Mouse (Mus musculus): Measurements from ENCODE around the gene Mbl2.
"Not testable (repeated sequence)": the region's sequence is repeated elsewhere in the genome, so short reads cannot be mapped to it uniquely, and the experiment has no call there.

The Mbl2 gene

GRCm38 (mm10) chr19:30232691-30233090, at the start of gene Mbl2:
Gene Mbl2 (plus strand): TSS chr19:30232942.
- DNase-seq: no peak

DNA sequence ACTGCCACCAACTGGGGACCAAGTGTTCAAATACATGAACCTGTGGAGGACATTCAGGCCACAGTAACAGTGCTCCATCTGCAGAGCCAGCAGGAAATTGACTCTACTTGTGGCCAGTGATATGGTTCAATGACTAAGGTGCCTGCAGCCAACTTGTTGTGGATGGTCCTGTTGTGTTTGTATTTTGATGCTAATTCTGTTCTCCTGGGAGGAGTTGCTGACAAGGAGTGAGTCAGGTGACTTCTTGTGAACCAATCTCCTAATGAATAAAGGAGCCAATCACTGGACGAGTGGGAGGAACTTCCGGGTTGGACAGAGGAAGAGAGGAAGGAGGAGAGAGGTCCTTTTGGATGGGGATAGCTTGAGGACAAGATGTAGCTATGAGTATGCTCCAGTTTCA, 47.2 kb upstream of the Mbl2 start:
- DNase-seq: no peak

- DNase-seq: no peak
Observed at GRCm38 (mm10) chr19:30187232-30187631, 45.5 kb upstream of the Mbl2 start.

DNA sequence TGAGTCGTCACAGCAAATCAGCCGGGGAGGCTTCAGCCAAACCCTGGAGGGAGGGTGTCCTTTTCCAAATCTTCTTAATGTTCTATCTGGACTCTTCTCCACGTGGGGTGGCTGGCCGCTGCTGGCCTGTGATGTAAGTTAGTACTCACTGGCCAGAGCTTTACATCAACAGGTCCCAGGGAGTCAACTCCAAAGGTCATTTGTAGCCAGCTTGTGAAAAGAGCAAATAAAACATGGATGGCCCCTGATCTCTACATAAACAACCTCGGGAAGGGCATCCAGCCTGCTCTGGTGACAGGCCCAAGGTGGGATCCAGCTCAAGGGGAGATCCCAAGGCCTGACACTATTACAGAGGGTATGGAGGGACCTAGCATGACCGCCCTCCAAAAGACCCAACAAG, 37.7 kb upstream of the Mbl2 start:
- no peak for DNase-seq

DNA sequence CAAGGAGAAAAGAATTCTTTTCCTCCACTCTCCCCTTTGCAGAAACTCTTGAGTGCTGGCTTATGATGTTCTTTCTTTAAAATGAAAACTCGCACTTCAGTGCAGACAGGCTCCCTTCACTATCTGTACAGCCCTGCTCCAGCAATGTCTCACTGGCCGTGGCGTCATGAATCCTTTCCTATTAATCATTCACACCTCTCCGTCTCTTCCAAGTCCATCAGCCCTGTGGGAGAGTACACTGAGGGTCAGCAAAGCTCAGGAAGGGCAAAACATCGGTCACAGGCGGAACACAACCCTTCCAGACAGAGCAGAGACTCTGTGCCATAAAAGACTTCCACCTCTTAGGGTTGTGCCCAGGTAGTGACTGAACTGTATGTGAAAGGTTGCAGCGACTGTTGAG, 30.6 kb upstream of the Mbl2 start:
- DNase-seq: no peak

- peak; percentile 68 to 69 for DNase-seq
Observed at GRCm38 (mm10) chr19:30205159-30205816, 27.5 kb upstream of the Mbl2 start.

- no peak for DNase-seq
Observed at GRCm38 (mm10) chr19:30205874-30206273, 26.9 kb upstream of the Mbl2 start.

GRCm38 (mm10) chr19:30206981-30207380, 25.8 kb upstream of the Mbl2 start:
- no peak for DNase-seq

- DNase-seq: not testable (repeated sequence)
Observed at GRCm38 (mm10) chr19:30209006-30209405, 23.7 kb upstream of the Mbl2 start.

- DNase-seq: no peak
Observed at GRCm38 (mm10) chr19:30214026-30214425, 18.7 kb upstream of the Mbl2 start.

DNA sequence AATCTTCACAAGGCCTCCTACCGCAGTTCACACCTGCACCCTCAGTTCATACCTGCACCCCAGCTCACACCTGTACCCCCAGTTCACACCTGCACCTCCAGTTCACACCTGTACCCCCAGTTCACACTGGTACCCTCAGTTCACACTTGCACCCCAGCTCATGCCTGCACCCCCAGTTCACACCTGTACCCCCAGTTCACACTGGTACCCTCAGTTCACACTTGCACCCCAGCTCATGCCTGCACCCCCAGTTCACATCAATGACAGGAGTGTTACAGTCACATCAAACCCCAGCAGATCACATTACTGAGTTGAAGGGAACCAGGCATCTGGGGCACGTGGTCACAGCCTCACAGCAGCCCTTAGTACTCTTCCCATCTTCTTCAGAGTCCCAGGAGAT, 17.0 kb upstream of the Mbl2 start:
- DNase-seq: not testable (repeated sequence)

GRCm38 (mm10) chr19:30216186-30216585, 16.6 kb upstream of the Mbl2 start:
- DNase-seq: no peak

GRCm38 (mm10) chr19:30217335-30217734, 15.4 kb upstream of the Mbl2 start:
- peak; percentile 74 to 79 for DNase-seq

GRCm38 (mm10) chr19:30222593-30222992, 10.1 kb upstream of the Mbl2 start:
- not testable (repeated sequence) for DNase-seq

DNA sequence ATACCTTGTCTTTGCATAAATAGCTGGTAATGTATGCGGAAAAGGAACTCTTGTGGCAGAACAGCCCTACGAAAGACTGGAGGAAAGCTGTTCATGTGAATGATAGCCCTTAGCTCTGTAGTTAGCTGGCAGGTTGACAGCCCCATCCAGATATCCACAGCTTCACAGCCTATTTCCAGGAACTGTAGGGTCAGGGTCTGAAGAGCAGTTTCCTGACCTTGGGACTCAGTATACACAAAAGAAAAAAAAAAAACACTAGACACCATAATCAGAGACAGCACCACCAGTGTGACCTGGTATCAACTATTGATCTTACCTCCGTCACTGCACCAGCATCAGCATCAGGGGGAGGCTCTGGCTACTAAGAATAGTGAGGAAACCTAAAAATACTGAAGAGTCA, 3.3 kb upstream of the Mbl2 start:
- no peak for DNase-seq

DNA sequence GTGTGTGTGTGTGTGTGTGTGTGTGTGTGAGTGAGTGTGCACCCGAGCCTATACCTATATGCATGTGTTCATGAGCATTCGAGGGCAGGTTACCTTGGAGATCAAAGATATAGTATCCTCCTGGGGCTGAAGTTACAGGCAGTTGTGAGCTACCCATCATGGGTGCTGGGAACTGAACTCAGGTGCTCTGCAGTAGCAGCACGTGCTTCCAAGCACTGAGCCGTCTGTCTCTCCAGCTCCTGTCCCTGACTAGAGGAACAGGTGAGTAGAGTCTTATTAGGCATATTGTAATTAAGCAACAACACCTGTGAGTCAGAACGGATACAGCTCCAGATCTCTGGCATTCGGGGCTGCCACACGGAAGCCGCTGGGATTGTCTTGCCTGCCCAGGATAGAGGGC, 1.7 kb downstream of the Mbl2 start:
- DNase-seq: no peak

DNA sequence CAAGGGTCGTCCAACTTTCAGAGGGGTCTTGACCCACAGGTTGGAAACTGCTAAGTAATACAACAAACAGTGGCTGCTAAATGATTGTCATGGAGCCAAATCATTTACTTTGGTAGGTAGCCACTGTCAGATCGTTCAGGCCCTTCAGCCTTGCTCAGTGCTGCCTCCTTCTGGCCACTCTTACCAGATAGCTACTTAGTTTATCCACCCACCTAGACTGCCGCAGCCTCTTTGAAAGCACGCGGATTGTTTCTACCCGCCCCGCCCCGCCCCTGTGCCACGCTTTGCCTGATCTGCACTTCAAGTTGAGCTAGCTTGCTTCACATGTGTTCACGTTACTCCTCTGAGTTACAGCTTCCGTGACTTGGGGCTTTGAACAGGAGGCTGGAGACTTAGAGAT, 14.6 kb downstream of the Mbl2 start:
- peak; percentile 4 to 57 for DNase-seq

DNA sequence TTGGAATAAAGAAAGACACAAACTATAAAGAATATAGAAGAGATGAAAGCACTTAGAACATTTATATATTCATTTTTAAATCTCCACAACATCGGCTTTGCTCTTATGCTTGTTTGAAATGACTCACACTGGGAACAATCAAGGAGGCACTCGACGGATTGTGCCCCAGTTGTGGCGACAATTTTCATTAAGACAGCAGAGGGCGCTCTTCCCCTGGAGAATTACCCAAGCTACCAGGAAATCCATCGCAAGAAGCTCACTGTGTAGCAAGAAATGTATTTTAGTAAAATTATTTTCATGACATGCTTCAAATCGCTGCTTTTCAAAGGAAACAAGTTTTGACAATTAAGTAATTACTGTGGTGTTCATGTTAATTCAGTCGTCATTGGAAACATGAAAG, 16.1 kb downstream of the Mbl2 start:
- DNase-seq: peak; percentile 74 to 75

- no peak for DNase-seq
Observed at GRCm38 (mm10) chr19:30252253-30252652, 19.5 kb downstream of the Mbl2 start.

GRCm38 (mm10) chr19:30256339-30256738, 23.6 kb downstream of the Mbl2 start:
- DNase-seq: no peak

DNA sequence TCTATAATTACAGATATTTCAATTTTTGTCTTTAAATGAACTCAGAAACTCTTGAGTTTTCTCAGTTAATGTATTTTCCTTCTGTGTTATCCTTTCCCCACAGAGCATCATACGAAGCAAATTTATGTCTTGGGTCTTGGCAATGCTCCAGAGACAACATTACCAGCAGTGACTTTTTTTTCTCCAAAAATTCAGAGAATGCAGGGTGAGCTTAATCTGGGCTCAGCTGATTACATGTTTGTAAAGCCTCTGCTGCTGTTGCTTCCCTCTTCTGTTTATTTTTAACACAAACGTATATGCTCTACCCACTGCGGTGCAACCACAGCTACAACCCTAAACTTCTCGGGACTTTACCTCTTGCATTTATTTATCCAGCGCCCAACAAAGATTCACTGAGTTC, 48.4 kb downstream of the Mbl2 start:
- no peak for DNase-seq

GRCm38 (mm10) chr19:30287899-30288490, 55.3 kb downstream of the Mbl2 start:
- DNase-seq: peak in 1 of 2 experiments; percentile 7

Measured in cerebellum, postnatal 14 days (tissue).